Mouse (Mus musculus): ENCODE results near the gene Chrnb4.
A peak's percentile ranks its signal among the peaks of the same experiment; 100 is the strongest.

Chrnb4 gene

GRCm38 (mm10) chr9:55048211-55048880, at the start of gene Chrnb4:
Gene Chrnb4, minus strand, starts transcription at chr9:55048779.
- DNase-seq (ENCODE audit: low spot score): no peak

DNA sequence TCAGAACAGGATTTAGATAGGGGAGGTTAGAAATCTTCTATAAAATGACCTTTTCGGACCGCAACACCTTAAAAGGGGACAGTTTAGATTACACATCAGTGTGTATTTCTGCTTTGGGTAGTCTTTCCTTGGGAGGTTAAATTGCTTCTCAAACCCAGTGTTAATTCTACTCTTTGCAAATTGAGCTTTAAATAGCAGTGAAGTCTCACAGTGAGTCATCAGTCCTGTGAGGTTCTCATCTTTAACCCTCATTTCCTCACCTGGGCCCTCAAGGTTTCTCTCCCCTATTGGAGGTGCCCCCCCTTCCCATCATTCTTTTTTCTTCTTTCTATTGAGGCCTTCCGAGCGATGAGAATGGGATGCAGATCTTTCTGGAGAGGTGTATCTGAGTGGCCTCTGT, 48.3 kb upstream of the Chrnb4 start:
- DNase-seq (ENCODE audit: low spot score): no peak

DNA sequence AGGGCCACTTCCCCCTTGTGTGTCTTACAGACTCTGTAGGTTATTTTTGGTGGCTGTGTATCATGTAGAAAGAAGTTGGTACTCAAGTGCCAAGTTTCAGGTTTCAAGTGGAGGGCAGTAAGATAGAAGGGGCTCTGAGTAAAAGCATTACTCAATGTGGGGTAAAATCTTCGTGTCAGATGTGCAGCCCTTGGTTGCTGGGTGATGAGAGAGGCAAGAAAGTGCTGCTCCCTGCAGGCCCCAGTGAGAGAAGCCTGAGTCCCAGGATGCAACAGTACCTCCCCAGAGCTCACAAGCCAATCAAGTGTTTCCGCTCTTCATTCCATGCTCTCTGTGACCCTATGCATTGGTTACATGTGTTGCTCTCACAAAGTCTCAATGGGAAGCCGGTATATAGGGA, 47.5 kb upstream of the Chrnb4 start:
- DNase-seq (ENCODE audit: low spot score): no peak

- DNase-seq (ENCODE audit: low spot score): no peak
Observed at GRCm38 (mm10) chr9:55090141-55090540, 41.6 kb upstream of the Chrnb4 start.

- DNase-seq (ENCODE audit: low spot score): no peak
Observed at GRCm38 (mm10) chr9:55089226-55089625, 40.6 kb upstream of the Chrnb4 start.

GRCm38 (mm10) chr9:55083154-55083913, 34.8 kb upstream of the Chrnb4 start:
- DNase-seq (ENCODE audit: low spot score): no peak

GRCm38 (mm10) chr9:55067965-55068265, 19.3 kb upstream of the Chrnb4 start:
- no peak for DNase-seq (ENCODE audit: low spot score)

DNA sequence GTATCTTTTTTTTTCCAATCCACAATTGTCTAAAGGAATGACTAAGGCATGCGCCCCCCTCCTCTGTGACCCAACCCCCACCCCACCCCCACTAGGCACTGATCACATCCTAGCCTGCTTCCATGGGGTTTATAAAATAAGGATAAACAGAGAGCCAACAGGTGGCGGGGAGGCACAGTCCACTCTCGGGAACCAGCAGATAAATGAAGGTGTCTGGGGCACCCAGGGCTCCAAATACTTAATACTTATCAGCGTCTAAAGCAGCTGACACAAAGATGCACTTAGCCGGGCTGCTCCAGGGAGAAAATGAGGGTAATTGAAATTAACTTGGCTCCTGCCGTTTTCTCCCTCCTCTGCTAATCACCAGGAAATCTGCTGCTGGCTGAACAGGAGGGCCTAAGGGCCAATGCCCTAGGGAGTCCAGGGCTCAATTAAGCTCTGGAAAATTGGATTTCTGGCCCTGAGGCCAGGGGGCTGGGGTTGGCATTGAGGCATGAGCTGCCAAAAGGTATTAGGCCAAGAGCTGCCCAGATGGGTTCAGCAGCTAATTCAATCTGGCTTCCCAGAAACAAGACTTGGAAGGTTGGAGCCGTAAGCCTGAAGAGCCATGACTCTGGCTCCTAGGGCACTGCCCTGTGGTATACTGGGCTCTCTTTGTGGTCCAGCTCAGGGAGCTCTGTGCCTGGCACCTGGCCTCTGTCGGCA, 18.8 kb upstream of the Chrnb4 start:
- DNase-seq (ENCODE audit: low spot score): no peak

- DNase-seq (ENCODE audit: low spot score): no peak
Observed at GRCm38 (mm10) chr9:55065241-55065640, 16.7 kb upstream of the Chrnb4 start.

GRCm38 (mm10) chr9:55058067-55058466, 9.5 kb upstream of the Chrnb4 start:
- no peak for DNase-seq (ENCODE audit: low spot score)

DNA sequence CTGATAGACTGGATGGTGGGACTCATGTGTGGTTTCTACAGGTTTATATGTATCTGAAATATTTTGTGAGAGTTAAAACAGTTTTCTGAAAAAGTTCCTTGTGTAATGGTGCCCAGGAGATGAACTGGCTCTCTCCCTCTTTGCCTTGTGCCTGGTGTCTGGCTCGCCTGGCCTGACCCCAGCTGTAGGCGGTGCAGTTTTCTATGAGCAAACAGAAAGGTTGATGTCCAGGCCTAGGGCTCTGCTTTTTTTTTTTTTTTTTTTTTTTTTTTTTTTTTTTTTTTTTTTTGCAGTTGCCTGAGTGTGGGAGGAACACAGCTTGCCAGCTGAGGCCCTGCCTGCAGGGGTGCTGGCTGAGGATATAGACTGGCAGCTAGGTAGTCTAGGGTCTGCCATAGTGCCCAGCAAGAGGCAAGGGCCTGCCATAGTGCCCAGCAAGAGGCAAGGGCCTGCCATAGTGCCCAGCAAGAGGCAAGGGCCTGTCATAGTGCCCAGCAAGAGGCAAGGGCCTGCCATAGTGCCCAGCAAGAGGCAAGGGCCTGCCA, 6.9 kb upstream of the Chrnb4 start:
- no peak for DNase-seq (ENCODE audit: low spot score)

DNA sequence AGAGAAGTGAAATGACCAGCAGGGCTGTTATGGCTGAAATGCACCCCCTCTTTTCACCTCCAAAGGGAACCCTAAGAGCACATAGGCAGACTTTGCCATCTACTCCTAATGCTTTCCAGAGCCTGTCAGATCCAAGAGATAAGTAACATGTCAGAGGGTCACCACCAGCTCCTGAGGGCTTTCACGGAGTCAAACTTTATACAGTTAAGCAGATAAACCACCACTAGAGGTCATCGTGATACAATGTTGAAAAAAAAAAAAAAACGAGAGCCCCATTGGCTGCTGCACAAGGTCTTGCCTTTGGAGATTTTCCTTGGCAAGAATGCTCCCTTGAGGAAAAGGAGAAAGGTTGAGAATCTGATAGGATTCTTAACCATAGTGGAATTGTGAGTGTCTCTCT, 1.8 kb downstream of the Chrnb4 start:
- no peak for DNase-seq (ENCODE audit: low spot score)

GRCm38 (mm10) chr9:55045001-55045400, 3.6 kb downstream of the Chrnb4 start:
- no peak for DNase-seq (ENCODE audit: low spot score)

DNA sequence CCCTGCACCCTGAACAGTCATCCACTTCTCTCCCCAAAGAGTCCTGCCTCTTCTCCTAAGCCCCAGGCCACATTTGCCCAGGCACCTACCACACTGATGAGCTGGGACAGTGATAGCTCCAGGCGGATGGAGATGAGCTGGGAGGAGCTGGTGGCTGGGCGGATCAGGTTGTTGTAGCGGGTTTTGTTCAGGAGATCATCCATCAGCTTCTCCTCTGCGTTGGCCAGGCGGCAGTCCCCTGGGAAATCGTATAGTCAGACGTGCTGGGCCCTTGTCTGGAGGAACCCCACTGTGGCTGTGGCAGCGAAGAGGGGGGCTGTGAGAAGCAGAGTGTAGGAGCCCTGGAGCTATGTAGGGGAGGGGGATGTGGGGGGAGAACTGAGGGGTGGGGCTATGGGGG, 4.9 kb downstream of the Chrnb4 start:
- DNase-seq (ENCODE audit: low spot score): no peak

DNA sequence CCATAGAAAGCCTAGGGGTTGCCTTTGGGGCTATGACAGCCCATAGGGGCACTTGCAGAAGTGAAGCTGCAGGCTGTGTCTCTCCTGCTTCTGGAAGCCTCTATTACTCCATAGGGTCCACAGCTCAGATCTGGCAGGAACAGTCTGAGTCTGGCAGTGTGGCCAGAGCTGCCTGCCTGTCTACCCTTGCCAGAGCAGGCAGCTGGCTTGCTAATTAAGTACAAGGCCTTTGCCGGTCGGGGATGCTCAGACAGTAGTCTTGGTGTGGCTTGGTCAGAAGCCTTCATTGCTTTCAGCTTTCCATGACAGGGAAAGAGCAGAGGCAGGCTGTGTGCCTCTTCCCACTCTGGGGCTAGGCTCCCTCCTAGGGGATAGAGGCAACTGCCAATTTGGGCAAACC, 7.2 kb downstream of the Chrnb4 start:
- no peak for DNase-seq (ENCODE audit: low spot score)

GRCm38 (mm10) chr9:55039983-55040382, 8.6 kb downstream of the Chrnb4 start:
- DNase-seq (ENCODE audit: low spot score): no peak

DNA sequence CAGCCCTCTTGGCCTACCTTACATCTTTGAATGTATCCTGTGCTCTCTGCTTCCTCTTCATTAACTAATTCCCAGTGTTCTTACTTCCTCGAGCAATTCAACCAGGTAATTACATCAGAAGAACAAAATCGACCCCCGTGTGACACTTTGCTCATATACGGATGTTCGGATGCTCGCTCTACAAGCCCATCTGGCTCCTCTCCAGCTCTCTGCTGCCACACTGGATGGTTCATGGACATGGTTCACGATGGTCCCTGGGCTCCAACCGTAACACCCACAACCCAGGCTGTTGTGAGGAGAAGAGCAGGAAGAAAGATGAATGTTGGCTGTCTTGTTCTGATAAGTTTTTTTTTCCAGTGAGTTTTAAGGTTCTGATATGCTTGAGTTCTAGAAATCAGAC, 9.6 kb downstream of the Chrnb4 start:
- DNase-seq (ENCODE audit: low spot score): no peak

GRCm38 (mm10) chr9:55031435-55032167, 17.0 kb downstream of the Chrnb4 start:
- no peak for DNase-seq (ENCODE audit: low spot score)

DNA sequence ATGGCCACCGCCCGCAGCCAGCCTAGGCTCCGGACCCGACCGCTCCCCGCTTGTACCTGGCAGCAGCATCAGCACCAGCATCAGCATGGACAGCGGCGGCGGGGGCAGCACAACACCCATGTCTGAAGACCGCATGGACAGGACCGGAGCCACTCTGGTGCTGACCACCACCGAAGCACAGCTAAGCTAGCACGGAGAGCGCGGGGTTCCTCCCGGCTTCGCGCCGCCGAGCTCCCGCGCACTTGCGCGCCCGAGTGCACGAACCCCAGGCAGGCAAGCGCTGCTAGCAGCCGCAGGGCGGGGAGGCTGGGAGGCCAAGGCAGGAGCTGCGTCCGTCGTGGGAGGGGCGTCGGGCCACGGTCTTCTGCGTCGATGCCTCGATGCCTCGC, 22.3 kb downstream of the Chrnb4 start, which contains the start of gene Chrna3:
Gene Chrna3 (minus strand): TSS at position 288 of the 389 bp plus-strand sequence.
- no peak for DNase-seq (ENCODE audit: low spot score)

- DNase-seq (ENCODE audit: low spot score): no peak
Observed at GRCm38 (mm10) chr9:55025534-55026274, 22.9 kb downstream of the Chrnb4 start.

- DNase-seq (ENCODE audit: low spot score): peak; percentile 80
Observed at GRCm38 (mm10) chr9:55023902-55024583, 24.5 kb downstream of the Chrnb4 start.
